Mouse (Mus musculus) MEL (cell line): ENCODE measurements around the gene Dhx30. TPM values are rescaled to one million over a fixed set of nuclear protein-coding genes. Genes with fewer than 3 reads are reported as not detected.

ENCODE experiments used
- DNase-seq: peaks from one replicate; pipeline ENCODE4 v3.0.0; 2011; ENCODE audit warnings: low read depth, low spot score
- H3K27ac ChIP-seq: 2 replicates; pipeline ENCODE4 v1.5.1; 2012; ENCODE audit warnings: low read depth, mild to moderate bottlenecking, control low read depth, low read length, moderate library complexity; ENCODE audit not compliant: control insufficient read depth
- H3K27me3 ChIP-seq, 2 experiments: fragments of 150-350 bp in 1 of 2; sonication (generic) in 1 of 2; 2 replicates each; pipeline ENCODE4 v1.6.1; 2012; ENCODE audit warnings: low read length in 2 of 2, mild to moderate bottlenecking in 2 of 2, improper control_type of control experiment in 1 of 2, moderate library complexity in 1 of 2; ENCODE audit not compliant: insufficient read depth in 2 of 2, control insufficient read depth in 1 of 2
- H3K36me3 ChIP-seq, 2 experiments: 2 replicates each; pipeline ENCODE4 v1.6.1; 2012 to 2014; ENCODE audit warnings: low read length in 2 of 2, improper control_type of control experiment in 1 of 2, inconsistent platforms in 1 of 2, mild to moderate bottlenecking in 1 of 2; ENCODE audit not compliant: insufficient read depth in 2 of 2, control insufficient read depth in 1 of 2
- H3K4me1 ChIP-seq, 2 experiments: fragments of 150-350 bp in 1 of 2; sonication (generic) in 1 of 2; 2 replicates each; pipeline ENCODE4 v1.6.1; 2012; ENCODE audit warnings: low read length in 2 of 2, improper control_type of control experiment in 1 of 2, mild to moderate bottlenecking in 1 of 2; ENCODE audit not compliant: insufficient read depth in 2 of 2, control insufficient read depth in 1 of 2
- H3K4me3 ChIP-seq, 2 experiments: fragments of 150-350 bp in 1 of 2; sonication (generic) in 1 of 2; 2 replicates each; pipeline ENCODE4 v1.5.1; 2012; ENCODE audit warnings: low read depth in 2 of 2, low read length in 2 of 2, mild to moderate bottlenecking in 2 of 2, moderate library complexity in 2 of 2, control low read depth in 1 of 2, improper control_type of control experiment in 1 of 2; ENCODE audit not compliant: control insufficient read depth in 1 of 2, insufficient read depth in 1 of 2
- H3K79me2 ChIP-seq: 2 replicates; pipeline ENCODE4 v1.6.1; 2012; ENCODE audit warnings: mild to moderate bottlenecking, low read length, moderate library complexity; ENCODE audit not compliant: control insufficient read depth, poor library complexity, insufficient read depth
- H3K9ac ChIP-seq: 2 replicates; pipeline ENCODE4 v1.6.1; 2012; ENCODE audit warnings: low read depth, mild to moderate bottlenecking, control low read depth, low read length, moderate library complexity; ENCODE audit not compliant: control insufficient read depth, poor library complexity, severe bottlenecking
- H3K9me3 ChIP-seq: fragments of 150-350 bp; sonication (generic); replicated peaks from 2 replicates; pipeline ENCODE4 v1.6.1; 2012; ENCODE audit warnings: mild to moderate bottlenecking, low read length, improper control_type of control experiment, moderate library complexity; ENCODE audit not compliant: insufficient read depth
- BHLHE40 ChIP-seq: IDR thresholded peaks from 2 replicates; pipeline ENCODE4 v1.6.1; 2012; ENCODE audit warnings: low read depth, mild to moderate bottlenecking, inconsistent platforms, low read length, improper control_type of control experiment, borderline replicate concordance
- CHD1 ChIP-seq: IDR thresholded peaks from 2 replicates; pipeline ENCODE4 v1.6.1; 2012; ENCODE audit warnings: low read depth, mild to moderate bottlenecking, inconsistent platforms, low read length, improper control_type of control experiment
- CHD2 ChIP-seq: IDR thresholded peaks from 2 replicates; pipeline ENCODE4 v1.6.1; 2011; ENCODE audit warnings: low read length, improper control_type of control experiment
- CTCF ChIP-seq, 3 experiments: IDR thresholded peaks in 2 of 3; conservative IDR thresholded peaks in 1 of 3; 2 replicates each; pipeline ENCODE4 v1.5.1; 2011 to 2012; ENCODE audit warnings: low read length in 3 of 3, low read depth in 2 of 3, mild to moderate bottlenecking in 2 of 3, improper control_type of control experiment in 1 of 3, inconsistent platforms in 1 of 3, mixed read lengths in 1 of 3, moderate library complexity in 1 of 3; ENCODE audit not compliant: control insufficient read depth in 1 of 3, insufficient read depth in 1 of 3, poor library complexity in 1 of 3, severe bottlenecking in 1 of 3
- E2F4 ChIP-seq: IDR thresholded peaks from 2 replicates; pipeline ENCODE4 v1.6.1; 2011; ENCODE audit warnings: low read depth, low read length, improper control_type of control experiment, borderline replicate concordance
- ELF1 ChIP-seq: IDR thresholded peaks from 2 replicates; pipeline ENCODE4 v1.6.1; 2014; ENCODE audit warnings: low read depth, mild to moderate bottlenecking, inconsistent platforms, low read length, improper control_type of control experiment, moderate library complexity
- EP300 ChIP-seq, 2 experiments: IDR thresholded peaks; 2 replicates each; pipeline ENCODE4 v1.6.1; 2011; ENCODE audit warnings: improper control_type of control experiment in 2 of 2, low read length in 2 of 2, low read depth in 1 of 2, mild to moderate bottlenecking in 1 of 2
- ETS1 ChIP-seq: IDR thresholded peaks from 2 replicates; pipeline ENCODE4 v1.6.1; 2012; ENCODE audit warnings: low read depth, mild to moderate bottlenecking, inconsistent platforms, low read length, improper control_type of control experiment, moderate library complexity
- GABPA ChIP-seq: IDR thresholded peaks from 2 replicates; pipeline ENCODE4 v1.6.1; 2012; ENCODE audit warnings: low read depth, mild to moderate bottlenecking, inconsistent platforms, low read length, improper control_type of control experiment, moderate library complexity
- HCFC1 ChIP-seq: IDR thresholded peaks from 2 replicates; pipeline ENCODE4 v1.6.1; 2012; ENCODE audit warnings: low read depth, mild to moderate bottlenecking, inconsistent platforms, low read length, improper control_type of control experiment, moderate library complexity
- KAT2A ChIP-seq: conservative IDR thresholded peaks from 2 replicates; pipeline ENCODE4 v1.6.1; 2012; ENCODE audit warnings: low read depth, low read length, improper control_type of control experiment, inconsistent platforms
- MAFK ChIP-seq: IDR thresholded peaks from 2 replicates; pipeline ENCODE4 v1.6.1; 2011; ENCODE audit warnings: low read depth, mild to moderate bottlenecking, low read length, improper control_type of control experiment, borderline replicate concordance
- MAX ChIP-seq: IDR thresholded peaks from 2 replicates; pipeline ENCODE4 v1.6.1; 2011; ENCODE audit warnings: low read length, improper control_type of control experiment
- MEF2A ChIP-seq: IDR thresholded peaks from 2 replicates; pipeline ENCODE4 v1.6.1; 2014; ENCODE audit warnings: low read depth, mild to moderate bottlenecking, inconsistent platforms, low read length, improper control_type of control experiment; ENCODE audit not compliant: poor library complexity, insufficient replicate concordance, severe bottlenecking; ENCODE audit errors: extremely low read depth
- MXI1 ChIP-seq: IDR thresholded peaks from 2 replicates; pipeline ENCODE4 v1.6.1; 2011; ENCODE audit warnings: mild to moderate bottlenecking, low read depth, low read length, improper control_type of control experiment
- MYB ChIP-seq: IDR thresholded peaks from 2 replicates; pipeline ENCODE4 v1.6.1; 2011; ENCODE audit warnings: mild to moderate bottlenecking, low read depth, low read length, improper control_type of control experiment
- MYC ChIP-seq: IDR thresholded peaks from 2 replicates; pipeline ENCODE4 v1.6.1; 2011; ENCODE audit warnings: low read depth, mild to moderate bottlenecking, low read length, improper control_type of control experiment, moderate library complexity
- NELFE ChIP-seq: IDR thresholded peaks from 2 replicates; pipeline ENCODE4 v1.6.1; 2011; ENCODE audit warnings: low read depth, low read length, improper control_type of control experiment
- NRF1 ChIP-seq: IDR thresholded peaks from 2 replicates; pipeline ENCODE4 v1.6.1; 2014; ENCODE audit warnings: low read depth, mild to moderate bottlenecking, inconsistent platforms, low read length, improper control_type of control experiment, moderate library complexity; ENCODE audit not compliant: poor library complexity, insufficient read depth, severe bottlenecking
- POLR2A ChIP-seq, 2 experiments: IDR thresholded peaks; 2 replicates each; pipeline ENCODE4 v1.6.1; 2011 to 2012; ENCODE audit warnings: low read length in 2 of 2, mild to moderate bottlenecking in 2 of 2, control low read depth in 1 of 2, improper control_type of control experiment in 1 of 2, low read depth in 1 of 2, moderate library complexity in 1 of 2; ENCODE audit not compliant: control insufficient read depth in 1 of 2, insufficient read depth in 1 of 2, poor library complexity in 1 of 2
- POLR2AphosphoS2 ChIP-seq: IDR thresholded peaks from 2 replicates; pipeline ENCODE4 v1.6.1; 2011; ENCODE audit warnings: low read length, improper control_type of control experiment
- RCOR1 ChIP-seq: IDR thresholded peaks from 2 replicates; pipeline ENCODE4 v1.6.1; 2012; ENCODE audit warnings: low read depth, mild to moderate bottlenecking, inconsistent platforms, low read length, improper control_type of control experiment
- SIN3A ChIP-seq: IDR thresholded peaks from 2 replicates; pipeline ENCODE4 v1.6.1; 2012; ENCODE audit warnings: low read length, improper control_type of control experiment, inconsistent platforms
- SMC3 ChIP-seq: IDR thresholded peaks from 2 replicates; pipeline ENCODE4 v1.6.1; 2011; ENCODE audit warnings: low read depth, low read length, improper control_type of control experiment
- TBP ChIP-seq: IDR thresholded peaks from 2 replicates; pipeline ENCODE4 v1.8.0; 2011; ENCODE audit warnings: low read depth, low read length, improper control_type of control experiment
- TCF12 ChIP-seq: IDR thresholded peaks from 2 replicates; pipeline ENCODE4 v1.6.1; 2014; ENCODE audit warnings: low read depth, mild to moderate bottlenecking, inconsistent platforms, low read length, improper control_type of control experiment, moderate library complexity
- UBTF ChIP-seq: IDR thresholded peaks from 2 replicates; pipeline ENCODE4 v1.6.1; 2012; ENCODE audit warnings: low read depth, mild to moderate bottlenecking, inconsistent platforms, low read length, improper control_type of control experiment, moderate library complexity, borderline replicate concordance; ENCODE audit not compliant: insufficient read depth
- USF2 ChIP-seq, 2 experiments: IDR thresholded peaks; 2 replicates each; pipeline ENCODE4 v1.6.1; 2011 to 2012; ENCODE audit warnings: improper control_type of control experiment in 2 of 2, low read length in 2 of 2, borderline replicate concordance in 1 of 2, inconsistent platforms in 1 of 2, low read depth in 1 of 2, mild to moderate bottlenecking in 1 of 2; ENCODE audit not compliant: insufficient read depth in 1 of 2
- ZKSCAN1 ChIP-seq: IDR thresholded peaks from 2 replicates; pipeline ENCODE4 v1.6.1; 2012; ENCODE audit warnings: low read depth, mild to moderate bottlenecking, inconsistent platforms, low read length, improper control_type of control experiment, moderate library complexity
- ZNF384 ChIP-seq: IDR thresholded peaks from 2 replicates; pipeline ENCODE4 v1.6.1; 2012; ENCODE audit warnings: low read depth, mild to moderate bottlenecking, inconsistent platforms, low read length, improper control_type of control experiment
- polyA plus RNA-seq, 2 experiments: library from polyadenylated mRNA; stranded (reverse) in 1 of 2; unstranded in 1 of 2; fragments of >175 nt in 1 of 2; fragments of >200 nt in 1 of 2; gene quantifications; 2 replicates each; pipeline versions ENCODE4 v1.2.1 to v1.2.4; 2012; ENCODE audit warnings: low replicate concordance in 2 of 2, low read depth in 1 of 2; ENCODE audit not compliant: insufficient read length in 2 of 2, insufficient read depth in 1 of 2, missing spikeins in 1 of 2
- total RNA-seq: library from RNA; depleted of rRNA; stranded (reverse); fragments of 300-350 nt; gene quantifications from 2 replicates; pipeline ENCODE4 v1.2.3, GENCODE M21; 2012

Gene Dhx30
- total and polyA plus RNA-seq, 3 experiments: 113 to 126 TPM; not detected in 1

- DNase-seq: peak; percentile 25
- Histone ChIP-seq H3K27ac (peak overlapping the region; percentile 82), H3K36me3 (peaks cover 3 to 12% of the 10 kb centered on the region in 2 experiments)
These were observed 619 bp upstream of the Dhx30 start for GRCm38 (mm10) chr9:110118249-110118648.

GRCm38 (mm10) chr9:110116977-110117778, 452 bp downstream of the Dhx30 start, which contains the start of gene Smarcc1:
Gene Smarcc1 (plus strand): TSS chr9:110117708.
- H3K4me3 ChIP-seq: peak within 1 kb of the TSS; percentile 90 to 99
- peaks cover 5 to 12% of the 10 kb centered on the region in 2 experiments for H3K36me3 ChIP-seq
- peak; percentile 74; the same call in 1 of the 2 replicates for TF ChIP-seq SIN3A
- TF ChIP-seq EP300 (IDR thresholded peaks at IDR 0.05; ENCODE audit: low read depth in 1 of 2, low read length in 2 of 2): no peak
- TF ChIP-seq ETS1: no peak
- peak; percentile 72 for TF ChIP-seq NELFE
- peak; percentile 77 to 81 for TF ChIP-seq POLR2A (IDR thresholded peaks at IDR 0.05; ENCODE audit: control insufficient read depth in 1 of 2, insufficient read depth in 1 of 2, low read depth in 1 of 2, low read length in 2 of 2, poor library complexity in 1 of 2)
- TF ChIP-seq BHLHE40: no peak
- peak; percentile 77 for TF ChIP-seq NRF1
- TF ChIP-seq RCOR1: 0 out of 2 replicates have a peak, but pooled peaks have one; percentile 9
- no peak for TF ChIP-seq MYB
- peak; percentile 98 for TF ChIP-seq HCFC1
- no peak for TF ChIP-seq ZKSCAN1
- TF ChIP-seq SMC3: no peak
- TF ChIP-seq KAT2A: peak; percentile 89
- TF ChIP-seq UBTF: no peak
- peak; percentile 67 for TF ChIP-seq MXI1
- no peak for TF ChIP-seq CTCF (IDR thresholded peaks at IDR 0.05 in 2 of 3, conservative IDR thresholded peaks at IDR 0.05 in 1 of 3; ENCODE audit: control insufficient read depth in 1 of 3, insufficient read depth in 1 of 3, low read depth in 2 of 3, low read length in 3 of 3, poor library complexity in 1 of 3, severe bottlenecking in 1 of 3)
- TF ChIP-seq MAFK: no peak
- TF ChIP-seq MAX: peak; percentile 24; the same call in 1 of the 2 replicates
- TF ChIP-seq TBP: peak; percentile 16; the same call in 1 of the 2 replicates
- no peak for TF ChIP-seq GABPA
- TF ChIP-seq TCF12: peak; percentile 43; the same call in 1 of the 2 replicates
- TF ChIP-seq ELF1: peak; percentile 97
- TF ChIP-seq E2F4: no peak
- no peak for TF ChIP-seq MEF2A

More at GRCm38 (mm10) chr9:110118249-110118648, 619 bp upstream of the Dhx30 start:
- Histone ChIP-seq H3K4me3 (peak overlapping the region; percentile 90 to 99), H3K79me2 (peaks cover 24% of the 10 kb centered on the region), H3K27me3 (no peaks in the 10 kb centered on the region), H3K4me1 (peaks cover 2 to 3% of the 10 kb centered on the region in 2 experiments; a peak in 2 of 4 replicates), H3K9me3 (no peaks in the 10 kb centered on the region)
- TF ChIP-seq USF2 (IDR thresholded peaks at IDR 0.05; ENCODE audit: borderline replicate concordance in 1 of 2, insufficient read depth in 1 of 2, low read depth in 1 of 2, low read length in 2 of 2): no peak
- no peak; the same call in 1 of the 2 replicates for TF ChIP-seq SIN3A
- TF ChIP-seq ZNF384: no peak
- TF ChIP-seq MYC: 0 out of 2 replicates have a peak, but pooled peaks have one; percentile 39
- TF ChIP-seq CHD2: no peak
- TF ChIP-seq CHD1: 0 out of 2 replicates have a peak, but pooled peaks have one; percentile 58
- TF ChIP-seq TCF12: no peak
- 0 out of 2 replicates have a peak, but pooled peaks have one; percentile 5 for TF ChIP-seq MXI1
- TF ChIP-seq KAT2A: no peak
- no peak for TF ChIP-seq POLR2AphosphoS2
- TF ChIP-seq ETS1: 0 out of 2 replicates have a peak, but pooled peaks have one; percentile 8
- TF ChIP-seq, all 39 proteins: peak for 4
- H3K9ac ChIP-seq: peak overlapping the region; percentile 95

More at GRCm38 (mm10) chr9:110116977-110117778, 452 bp downstream of the Dhx30 start, which contains the start of gene Smarcc1:
- Histone ChIP-seq H3K27ac (peak within 1 kb of the TSS; percentile 82), H3K79me2 (peaks cover 24% of the 10 kb centered on the region), H3K4me1 (peaks cover 2 to 3% of the 10 kb centered on the region in 2 experiments; a peak in 2 of 4 replicates), H3K9ac (peak within 1 kb of the TSS; percentile 95), H3K27me3 (no peaks in the 10 kb centered on the region), H3K9me3 (no peaks in the 10 kb centered on the region)
- peak; percentile 93 for DNase-seq
